Mouse (Mus musculus) spleen, adult 10 weeks (tissue): ENCODE data around the gene Orm1. TPM values are rescaled to one million over a fixed set of nuclear protein-coding genes. Genes with fewer than 3 reads are reported as not detected.

ENCODE experiments used
- polyA plus RNA-seq: library from polyadenylated mRNA; stranded (reverse); fragments of 350-450 nt; fragmentation: Illumina TruSeq; extraction: RNeasy Lipid Tissue Mini Kit (QIAGEN cat#74804); gene quantifications from one replicate; pipeline ENCODE4 v1.2.3, GENCODE M21; 2015; ENCODE audit warnings: low replicate concordance; ENCODE audit not compliant: insufficient read depth

The Orm1 gene
- polyA plus RNA-seq: 0.47 TPM

GRCm38 (mm10) chr4:63344295-63344694 lies at the start of gene Orm1:
Gene Orm1, plus strand, starts transcription at chr4:63344560.

GRCm38 (mm10) chr4:63355877-63356665 lies 11.7 kb downstream of the Orm1 start, which contains the start of gene Orm3:
Gene Orm3, plus strand, starts transcription at chr4:63356162.

GRCm38 (mm10) chr4:63362150-63362549 lies 17.8 kb downstream of the Orm1 start, which contains the start of gene Orm2:
Gene Orm2, plus strand, starts transcription at chr4:63362449.

Other genes starting within 250 kb of the Orm1 start
- not detected for gene Ambp, start 189.8 kb upstream of the Orm1 start, polyA plus RNA-seq
- gene Kif12, start 172.4 kb upstream of the Orm1 start, polyA plus RNA-seq: not detected
- 4.7 TPM for gene Col27a1, start 130.6 kb upstream of the Orm1 start, polyA plus RNA-seq
- not detected for gene Orm3, start 11.6 kb downstream of the Orm1 start, polyA plus RNA-seq
- gene Orm2, start 17.9 kb downstream of the Orm1 start, polyA plus RNA-seq: 0.47 TPM
- gene Akna, start 58.8 kb downstream of the Orm1 start, polyA plus RNA-seq: 58.4 TPM
- 10.4 TPM for gene Whrn, start 151.4 kb downstream of the Orm1 start, polyA plus RNA-seq
- gene Atp6v1g1, start 200.2 kb downstream of the Orm1 start, polyA plus RNA-seq: 135 TPM
- gene Tmem268, start 214.2 kb downstream of the Orm1 start, polyA plus RNA-seq: 18.6 TPM